Mouse (Mus musculus): ENCODE data around the gene Zcchc4.

DNA sequence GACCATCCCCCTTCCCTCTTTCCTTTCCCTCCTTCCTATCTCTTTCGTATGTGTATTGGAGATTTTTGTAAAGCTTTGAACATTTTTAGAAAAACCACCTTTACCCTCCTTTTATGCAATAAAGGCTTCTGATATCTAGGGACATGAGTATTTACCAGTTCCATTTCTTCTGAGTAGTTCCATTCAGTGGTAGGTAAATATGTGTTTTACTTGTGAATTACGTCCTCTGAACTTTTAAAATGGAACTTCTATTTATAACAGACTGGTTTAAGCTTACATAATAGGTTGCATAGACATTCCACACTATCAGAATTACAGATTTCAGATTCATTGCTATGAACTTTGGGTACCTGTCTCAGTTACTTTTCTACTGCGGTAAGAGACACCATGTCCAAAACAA, 19.9 kb upstream of the Zcchc4 start:
- no peak for TF ChIP-seq CTCF (IDR thresholded peaks at IDR 0.05; ENCODE audit: control insufficient read depth, insufficient read depth, insufficient replicate concordance, low read depth, low read length)
- TF ChIP-seq POLR2A (IDR thresholded peaks at IDR 0.05; ENCODE audit: control insufficient read depth, low read depth, low read length), result no peak

Measured in testis, adult 2 months (tissue).